Mouse (Mus musculus): ENCODE data around the gene Hbb-bh2.

- TF ChIP-seq CTCF (IDR thresholded peaks at IDR 0.05; ENCODE audit: borderline replicate concordance, extremely low read depth, insufficient read depth, insufficient read length) (no peak), POLR2A (IDR thresholded peaks at IDR 0.05; ENCODE audit: borderline replicate concordance, extremely low read depth, insufficient read depth, insufficient read length, poor library complexity, severe bottlenecking) (no peak)
These were observed 30.5 kb downstream of the Hbb-bh2 start for GRCm38 (mm10) chr7:103809801-103810155.
